Mouse (Mus musculus): Measurements from ENCODE around the gene Lrtm2. TPM values are rescaled to one million over a fixed set of nuclear protein-coding genes. Genes with fewer than 3 reads are reported as not detected.

Lrtm2 gene
- polyA plus RNA-seq, 1 experiment from 2014 or later, result 7.9 TPM

DNA sequence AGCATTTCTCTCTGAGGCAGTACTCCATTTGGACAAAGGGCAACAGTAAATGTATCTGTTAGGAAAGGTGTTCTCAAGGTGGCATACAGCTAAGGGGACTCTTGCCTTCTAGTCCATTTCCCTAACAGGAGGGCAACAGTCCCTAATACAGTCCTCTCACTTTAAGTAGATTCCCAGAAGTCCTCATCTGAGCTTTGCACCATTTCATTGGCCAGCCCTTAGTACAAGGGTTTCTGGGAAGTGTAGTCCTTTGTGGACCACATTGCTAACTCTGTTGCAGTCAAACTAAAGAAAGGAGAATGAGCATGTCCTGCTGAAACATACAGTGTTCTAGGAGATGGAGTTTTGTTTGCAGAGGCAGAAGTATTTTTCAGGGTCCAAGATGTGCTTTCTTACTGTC lies 10.8 kb upstream of the Lrtm2 start:
- Histone ChIP-seq H3K4me1 (replicated peaks; ENCODE audit: control insufficient read depth, insufficient read depth, low read length) (no peaks in the 10 kb centered on the region; the same call in 1 of the 2 replicates), H3K4me2 (ENCODE audit: low read length) (no peak overlapping the region), H3K4me3 (replicated peaks; ENCODE audit: low read length) (no peak overlapping the region), H3K27me3 (replicated peaks; ENCODE audit: control insufficient read depth, insufficient read depth, low read length) (no peaks in the 10 kb centered on the region), H3K27ac (ENCODE audit: low read length) (no peak overlapping the region), H3K36me3 (ENCODE audit: control insufficient read depth, insufficient read depth) (no peaks in the 10 kb centered on the region), H3K9me3 (ENCODE audit: control insufficient read depth, low read length) (no peaks in the 10 kb centered on the region), H3K9ac (replicated peaks; ENCODE audit: low read depth, low read length) (no peak overlapping the region)
- peak; percentile 98 for ATAC-seq

- no peaks in the 10 kb centered on the region for H3K36me3 ChIP-seq (ENCODE audit: control insufficient read depth, insufficient read depth)
- no peak overlapping the region for H3K27ac ChIP-seq (ENCODE audit: low read length)
- no peak overlapping the region for H3K9ac ChIP-seq (replicated peaks; ENCODE audit: low read depth, low read length)
- H3K9me3 ChIP-seq (ENCODE audit: control insufficient read depth, low read length), result no peaks in the 10 kb centered on the region
- no peak for ATAC-seq
- no peak overlapping the region for H3K4me3 ChIP-seq (replicated peaks; ENCODE audit: low read length)
- H3K27me3 ChIP-seq (replicated peaks; ENCODE audit: control insufficient read depth, insufficient read depth, low read length), result no peaks in the 10 kb centered on the region
- no peak overlapping the region for H3K4me2 ChIP-seq (ENCODE audit: low read length)
- 25% methylated on average over 10 of the region's 11 CpGs for WGBS
- H3K4me1 ChIP-seq (replicated peaks; ENCODE audit: control insufficient read depth, insufficient read depth, low read length), result no peaks in the 10 kb centered on the region; the same call in 1 of the 2 replicates
Observed at GRCm38 (mm10) chr6:119338121-119338912, 7.8 kb upstream of the Lrtm2 start.

DNA sequence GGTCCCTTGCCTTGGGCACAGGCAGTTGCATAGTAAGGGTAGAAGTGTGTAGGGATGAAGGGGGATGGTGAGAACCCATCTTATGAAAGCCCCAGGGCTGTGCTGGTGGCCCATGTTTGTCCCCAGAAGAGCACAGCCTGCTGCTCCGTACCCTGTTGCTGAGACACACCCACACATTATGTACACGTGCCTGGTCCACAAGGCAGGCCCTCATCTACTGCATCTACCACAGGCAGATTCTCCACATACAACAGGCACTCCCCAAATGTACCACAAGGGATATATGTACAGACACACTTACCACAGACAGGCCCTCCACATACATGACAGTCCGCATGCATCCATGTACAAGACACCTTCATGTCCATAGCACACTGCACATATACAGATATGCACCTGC lies 6.7 kb upstream of the Lrtm2 start:
- no peak for ATAC-seq
- H3K36me3 ChIP-seq (ENCODE audit: control insufficient read depth, insufficient read depth), result no peaks in the 10 kb centered on the region
- H3K9ac ChIP-seq (replicated peaks; ENCODE audit: low read depth, low read length), result no peak overlapping the region
- WGBS, result 80% methylated on average over 3 of the region's 3 CpGs
- no peaks in the 10 kb centered on the region; the same call in 1 of the 2 replicates for H3K4me1 ChIP-seq (replicated peaks; ENCODE audit: control insufficient read depth, insufficient read depth, low read length)
- H3K4me2 ChIP-seq (ENCODE audit: low read length), result no peak overlapping the region
- no peaks in the 10 kb centered on the region for H3K27me3 ChIP-seq (replicated peaks; ENCODE audit: control insufficient read depth, insufficient read depth, low read length)
- no peaks in the 10 kb centered on the region for H3K9me3 ChIP-seq (ENCODE audit: control insufficient read depth, low read length)
- H3K4me3 ChIP-seq (replicated peaks; ENCODE audit: low read length), result no peak overlapping the region
- H3K27ac ChIP-seq (ENCODE audit: low read length), result no peak overlapping the region

DNA sequence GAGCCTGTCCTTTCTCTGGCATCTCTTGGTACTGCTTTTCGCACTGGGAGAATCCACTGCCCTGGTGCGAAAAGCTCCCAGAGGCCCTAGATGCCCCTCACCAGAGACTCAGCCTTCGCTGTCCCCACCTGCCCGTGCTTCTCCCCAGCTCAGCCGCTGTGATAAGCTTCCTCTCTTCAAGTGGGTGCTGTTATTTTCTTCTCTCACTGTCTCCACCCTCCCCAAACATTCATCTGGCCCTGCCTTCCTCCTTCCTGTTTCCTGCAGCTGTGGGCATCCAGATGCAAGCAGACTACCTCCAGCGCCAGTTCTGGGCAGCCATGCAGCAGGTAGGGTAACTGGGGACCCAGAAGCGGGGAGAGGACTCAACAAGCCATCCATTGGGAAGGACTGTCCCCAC lies 5.6 kb upstream of the Lrtm2 start:
- Histone ChIP-seq H3K9me3 (ENCODE audit: control insufficient read depth, low read length) (no peaks in the 10 kb centered on the region), H3K36me3 (ENCODE audit: control insufficient read depth, insufficient read depth) (no peaks in the 10 kb centered on the region), H3K4me2 (ENCODE audit: low read length) (no peak overlapping the region), H3K4me1 (replicated peaks; ENCODE audit: control insufficient read depth, insufficient read depth, low read length) (peaks cover 1% of the 10 kb centered on the region), H3K27ac (ENCODE audit: low read length) (no peak overlapping the region), H3K4me3 (replicated peaks; ENCODE audit: low read length) (no peak overlapping the region), H3K9ac (replicated peaks; ENCODE audit: low read depth, low read length) (no peak overlapping the region), H3K27me3 (replicated peaks; ENCODE audit: control insufficient read depth, insufficient read depth, low read length) (peaks cover 2% of the 10 kb centered on the region; the same call in 1 of the 2 replicates)
- no peak for ATAC-seq
- WGBS, result 89% methylated on average over 7 of the region's 7 CpGs

DNA sequence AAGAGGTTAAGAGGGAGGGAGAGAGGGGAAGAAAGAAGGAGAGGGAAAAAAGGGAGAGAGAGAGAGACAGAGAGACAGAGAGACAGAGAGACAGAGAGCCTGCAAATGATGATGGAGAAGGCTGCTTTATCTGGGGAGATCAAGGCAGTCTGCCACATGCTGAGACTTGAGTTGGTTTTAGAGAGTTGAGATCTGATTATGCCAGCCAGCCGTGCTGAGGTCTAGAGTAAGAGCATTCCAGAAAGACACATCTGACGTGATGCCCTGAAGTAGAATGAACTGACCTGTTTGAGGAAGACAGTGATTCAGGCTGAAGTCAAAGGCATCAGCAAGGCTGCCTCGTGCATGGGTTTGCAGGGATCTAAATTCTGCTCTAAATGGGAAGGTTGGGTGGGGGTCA lies 3.3 kb upstream of the Lrtm2 start:
- no peak for ATAC-seq
- H3K4me3 ChIP-seq (replicated peaks; ENCODE audit: low read length), result no peak overlapping the region
- 54% methylated on average over 3 of the region's 3 CpGs for WGBS

GRCm38 (mm10) chr6:119333202-119333601 lies 2.6 kb upstream of the Lrtm2 start:
- Histone ChIP-seq H3K4me1 (replicated peaks; ENCODE audit: control insufficient read depth, insufficient read depth, low read length) (peaks cover 26% of the 10 kb centered on the region), H3K9ac (replicated peaks; ENCODE audit: low read depth, low read length) (no peak overlapping the region), H3K27me3 (replicated peaks; ENCODE audit: control insufficient read depth, insufficient read depth, low read length) (peaks cover 5% of the 10 kb centered on the region; the same call in 1 of the 2 replicates), H3K9me3 (ENCODE audit: control insufficient read depth, low read length) (no peaks in the 10 kb centered on the region), H3K4me2 (ENCODE audit: low read length) (no peak overlapping the region), H3K4me3 (replicated peaks; ENCODE audit: low read length) (no peak overlapping the region), H3K27ac (ENCODE audit: low read length) (no peak overlapping the region), H3K36me3 (ENCODE audit: control insufficient read depth, insufficient read depth) (no peaks in the 10 kb centered on the region)
- WGBS, result 42% methylated on average over 3 of the region's 3 CpGs
- no peak for ATAC-seq

More for the DNA sequence above, 3.3 kb upstream of the Lrtm2 start:
- H3K4me1 ChIP-seq (replicated peaks; ENCODE audit: control insufficient read depth, insufficient read depth, low read length), result peaks cover 22% of the 10 kb centered on the region
- no peak overlapping the region for H3K9ac ChIP-seq (replicated peaks; ENCODE audit: low read depth, low read length)
- H3K27ac ChIP-seq (ENCODE audit: low read length), result no peak overlapping the region
- H3K36me3 ChIP-seq (ENCODE audit: control insufficient read depth, insufficient read depth), result no peaks in the 10 kb centered on the region
- no peaks in the 10 kb centered on the region for H3K9me3 ChIP-seq (ENCODE audit: control insufficient read depth, low read length)
- no peak overlapping the region for H3K4me2 ChIP-seq (ENCODE audit: low read length)
- peaks cover 5% of the 10 kb centered on the region; the same call in 1 of the 2 replicates for H3K27me3 ChIP-seq (replicated peaks; ENCODE audit: control insufficient read depth, insufficient read depth, low read length)

DNA sequence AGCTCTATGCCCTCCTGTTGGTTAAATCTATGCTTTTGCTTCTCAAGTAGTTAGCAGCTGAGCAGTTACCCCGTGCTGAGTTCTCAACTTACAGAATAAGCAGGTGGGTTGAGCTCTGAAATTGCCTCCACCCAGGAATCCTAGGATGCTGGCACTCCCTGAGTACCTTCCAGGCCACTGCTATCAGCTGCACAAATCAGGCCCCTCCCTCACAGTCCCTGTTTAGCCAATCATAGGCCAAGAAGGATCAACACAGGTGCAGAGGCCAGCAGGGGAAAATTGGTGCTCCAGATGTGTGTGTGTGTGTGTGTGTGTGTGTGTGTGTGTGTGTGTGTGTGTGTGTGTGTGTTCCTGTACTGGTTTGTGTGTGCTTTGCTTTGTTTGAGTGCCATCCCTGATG lies 1.5 kb upstream of the Lrtm2 start:
- Histone ChIP-seq H3K9me3 (ENCODE audit: control insufficient read depth, low read length) (no peaks in the 10 kb centered on the region), H3K36me3 (ENCODE audit: control insufficient read depth, insufficient read depth) (no peaks in the 10 kb centered on the region), H3K4me2 (ENCODE audit: low read length) (no peak overlapping the region), H3K27me3 (replicated peaks; ENCODE audit: control insufficient read depth, insufficient read depth, low read length) (peaks cover 5% of the 10 kb centered on the region; the same call in 1 of the 2 replicates), H3K9ac (replicated peaks; ENCODE audit: low read depth, low read length) (no peak overlapping the region), H3K4me1 (replicated peaks; ENCODE audit: control insufficient read depth, insufficient read depth, low read length) (peaks cover 32% of the 10 kb centered on the region), H3K27ac (ENCODE audit: low read length) (no peak overlapping the region), H3K4me3 (replicated peaks; ENCODE audit: low read length) (no peak overlapping the region)
- no peak for ATAC-seq
- 11% methylated on average over 1 of the region's 1 CpGs for WGBS

DNA sequence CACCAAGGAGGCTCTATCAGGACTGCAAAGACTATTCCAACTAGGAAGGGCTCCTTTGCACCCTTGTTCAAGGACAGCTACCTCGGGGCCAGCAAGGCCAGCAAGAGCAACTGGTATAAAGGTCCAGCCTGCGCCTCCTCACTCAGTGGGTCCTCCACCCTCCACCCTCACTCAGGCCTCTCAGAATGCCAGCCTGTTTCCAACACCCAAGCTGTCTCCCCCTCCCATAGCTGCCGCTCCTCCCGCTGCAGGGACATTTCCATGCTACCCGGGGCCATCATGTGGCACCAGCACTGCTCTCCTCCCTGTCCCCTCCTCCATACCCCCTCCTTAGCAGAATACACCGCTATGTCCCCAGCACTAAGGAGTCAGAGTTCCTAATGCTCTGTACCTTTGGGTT lies 630 bp downstream of the Lrtm2 start:
- H3K4me2 ChIP-seq (ENCODE audit: low read length), result peak overlapping the region; percentile 76
- 9% methylated on average over 6 of the region's 6 CpGs for WGBS
- ATAC-seq, result peak; percentile 16
- H3K4me1 ChIP-seq (replicated peaks; ENCODE audit: control insufficient read depth, insufficient read depth, low read length), result peaks cover 34% of the 10 kb centered on the region
- H3K27me3 ChIP-seq (replicated peaks; ENCODE audit: control insufficient read depth, insufficient read depth, low read length), result peaks cover 5% of the 10 kb centered on the region; the same call in 1 of the 2 replicates
- H3K36me3 ChIP-seq (ENCODE audit: control insufficient read depth, insufficient read depth), result no peaks in the 10 kb centered on the region
- peak overlapping the region; percentile 54 for H3K4me3 ChIP-seq (replicated peaks; ENCODE audit: low read length)
- no peaks in the 10 kb centered on the region for H3K9me3 ChIP-seq (ENCODE audit: control insufficient read depth, low read length)
- H3K9ac ChIP-seq (replicated peaks; ENCODE audit: low read depth, low read length), result peak overlapping the region; percentile 57
- H3K27ac ChIP-seq (ENCODE audit: low read length), result no peak overlapping the region

GRCm38 (mm10) chr6:119329215-119329714 lies 1.3 kb downstream of the Lrtm2 start:
- Histone ChIP-seq H3K9me3 (ENCODE audit: control insufficient read depth, low read length) (no peaks in the 10 kb centered on the region), H3K27me3 (replicated peaks; ENCODE audit: control insufficient read depth, insufficient read depth, low read length) (peaks cover 5% of the 10 kb centered on the region; the same call in 1 of the 2 replicates), H3K4me2 (ENCODE audit: low read length) (peak overlapping the region; percentile 76), H3K4me1 (replicated peaks; ENCODE audit: control insufficient read depth, insufficient read depth, low read length) (peaks cover 34% of the 10 kb centered on the region), H3K36me3 (ENCODE audit: control insufficient read depth, insufficient read depth) (no peaks in the 10 kb centered on the region), H3K4me3 (replicated peaks; ENCODE audit: low read length) (peak overlapping the region; percentile 54), H3K9ac (replicated peaks; ENCODE audit: low read depth, low read length) (peak overlapping the region; percentile 39), H3K27ac (ENCODE audit: low read length) (peak overlapping the region; percentile 14; the same call in 1 of the 2 replicates)
- WGBS, result under 1% methylated on average over 8 of the region's 8 CpGs
- peak; percentile 89 for ATAC-seq
